Mouse (Mus musculus) hindbrain, embryonic 14.5 days (tissue): ENCODE data around the gene Zscan5b. TPM values are rescaled to one million over a fixed set of nuclear protein-coding genes. Genes with fewer than 3 reads are reported as not detected.
"Not testable (repeated sequence)": the region's sequence is repeated elsewhere in the genome, so short reads cannot be mapped to it uniquely, and the experiment has no call there.

Experiments used
- ATAC-seq: fragments of 200-750 bp; cut with Nextera tagmentation; 2 replicates; pipeline ENCODE4 v1.8.0; 2017; ENCODE audit warnings: moderate number of reproducible peaks, mild to moderate bottlenecking, moderate TSS enrichment, moderate library complexity; ENCODE audit not compliant: low FRiP score
- DNase-seq: peaks from one replicate; pipeline ENCODE4 v3.0.0-alpha.2; 2015; ENCODE audit warnings: low spot score
- H3K27ac ChIP-seq: fragments of 300-500 bp; sonication (generic); 2 replicates; pipeline ENCODE4 v1.5.1; 2014; ENCODE audit warnings: mild to moderate bottlenecking, moderate library complexity
- H3K27me3 ChIP-seq: fragments of 300-500 bp; sonication (generic); 2 replicates; pipeline ENCODE4 v1.6.1; 2014; ENCODE audit warnings: mild to moderate bottlenecking, low read length, mixed read lengths; ENCODE audit not compliant: control insufficient read depth, insufficient read depth
- H3K36me3 ChIP-seq: fragments of 300-500 bp; sonication (generic); replicated peaks from 2 replicates; pipeline ENCODE4 v1.6.1; 2014; ENCODE audit not compliant: control insufficient read depth, insufficient read depth
- H3K4me1 ChIP-seq: fragments of 300-500 bp; sonication (generic); replicated peaks from 2 replicates; pipeline ENCODE4 v1.6.1; 2014; ENCODE audit warnings: antibody characterized with exemption, low read length, mixed read lengths; ENCODE audit not compliant: control insufficient read depth, insufficient read depth
- H3K4me2 ChIP-seq: fragments of 300-500 bp; sonication (generic); replicated peaks from 2 replicates; pipeline ENCODE4 v1.6.1; 2014; ENCODE audit warnings: mild to moderate bottlenecking, moderate library complexity
- H3K4me3 ChIP-seq: fragments of 300-500 bp; sonication (generic); replicated peaks from 2 replicates; pipeline ENCODE4 v1.5.1; 2014; ENCODE audit warnings: mild to moderate bottlenecking, low read length
- H3K9ac ChIP-seq: fragments of 300-500 bp; sonication (generic); 2 replicates; pipeline ENCODE4 v1.6.1; 2014
- H3K9me3 ChIP-seq: fragments of 300-500 bp; sonication (generic); 2 replicates; pipeline ENCODE4 v1.6.1; 2016; ENCODE audit warnings: low read length; ENCODE audit not compliant: control insufficient read depth
- WGBS: fragments of 180-500 bp; shearing (Covaris S2); extraction: QIAGEN DNeasy Blood & Tissue Kit; methylation state at CpG from one replicate; pipeline ENCODE4 v1.1.7; 2014; 5-methylcytosine and 5-hydroxymethylcytosine counted together
- polyA plus RNA-seq: library from polyadenylated mRNA; unstranded; fragments of >200 nt; fragmentation: Nextera tagmentation; extraction: Ambion mirVana; gene quantifications from 2 replicates; pipeline ENCODE4 v1.2.1, GENCODE M21; 2014

Zscan5b gene
- polyA plus RNA-seq = not detected in 2 replicates

DNA sequence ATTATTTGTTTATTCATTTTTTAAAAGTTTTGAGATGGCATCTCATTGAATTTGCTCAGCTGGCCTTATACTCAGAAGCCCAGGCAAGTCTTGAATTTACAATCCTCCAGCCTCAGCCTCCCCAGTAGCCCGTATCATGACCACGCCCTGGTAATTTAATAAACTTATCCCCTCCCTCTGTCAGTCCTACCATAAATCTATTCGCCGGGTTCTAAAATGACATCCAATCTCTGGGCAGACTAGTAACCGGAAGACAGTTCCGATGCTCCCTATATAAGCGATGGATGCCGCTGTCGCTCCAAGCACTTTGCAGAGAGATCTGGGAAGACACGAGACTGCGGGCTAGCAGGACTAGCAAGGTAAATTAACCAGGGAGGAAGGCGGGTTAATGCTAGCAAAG, at the start of gene Zscan5b:
Gene Zscan5b, plus strand, starts transcription at position 301 of the 400 bp plus-strand sequence.
- Histone ChIP-seq H3K4me3 (no peak within 1 kb of the TSS), H3K4me1 (no peaks in the 10 kb centered on the region), H3K27me3 (no peaks in the 10 kb centered on the region), H3K36me3 (no peaks in the 10 kb centered on the region), H3K9me3 (no peaks in the 10 kb centered on the region), H3K27ac (no peak within 1 kb of the TSS), H3K4me2 (no peak within 1 kb of the TSS), H3K9ac (no peak within 1 kb of the TSS)
- WGBS = 95% methylated on average over 12 of the region's 12 CpGs
- ATAC-seq (no peak), DNase-seq (no peak)

GRCm38 (mm10) chr7:6172674-6173244, 49.3 kb upstream of the Zscan5b start:
- H3K4me3 ChIP-seq = peak overlapping the region; percentile 67
- peak overlapping the region; percentile 68 for H3K4me2 ChIP-seq
- peak; percentile 29 for ATAC-seq
- DNase-seq = peak; percentile 49
- H3K9me3 ChIP-seq = no peaks in the 10 kb centered on the region
- H3K27me3 ChIP-seq = no peaks in the 10 kb centered on the region
- 0 out of 2 replicates have a peak, but pooled peaks cover 11% of the 10 kb centered on the region for H3K4me1 ChIP-seq
- peaks cover 15% of the 10 kb centered on the region for H3K36me3 ChIP-seq
- peak overlapping the region; percentile 77 for H3K9ac ChIP-seq
- WGBS = 2% methylated on average over 26 of the region's 28 CpGs
- peak overlapping the region; percentile 73 for H3K27ac ChIP-seq

DNA sequence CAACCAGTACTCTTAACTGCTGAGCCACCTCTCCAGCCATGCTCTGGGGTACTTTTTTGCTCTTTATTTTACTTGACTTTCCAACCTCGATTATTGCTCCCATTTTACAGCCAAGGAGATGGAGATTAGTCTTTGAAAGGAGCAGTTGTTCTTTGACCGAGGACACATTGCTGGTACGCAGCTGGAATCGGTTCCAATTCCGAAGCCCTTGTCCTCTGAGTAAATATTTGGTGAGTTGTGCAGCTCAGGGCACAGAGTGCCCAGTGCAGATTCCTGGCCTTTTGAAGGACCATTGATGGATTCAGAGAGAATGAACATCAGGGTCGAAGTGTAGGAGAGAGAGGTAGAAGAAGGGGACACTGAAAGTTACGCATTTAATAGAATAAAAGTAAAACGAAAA, 48.2 kb upstream of the Zscan5b start:
- no peak overlapping the region for H3K4me2 ChIP-seq
- peaks cover 20% of the 10 kb centered on the region for H3K36me3 ChIP-seq
- H3K4me1 ChIP-seq = 0 out of 2 replicates have a peak, but pooled peaks cover 11% of the 10 kb centered on the region
- no peak overlapping the region for H3K9ac ChIP-seq
- ATAC-seq = no peak
- no peak for DNase-seq
- WGBS = 93% methylated on average over 8 of the region's 8 CpGs
- no peak overlapping the region for H3K4me3 ChIP-seq
- no peak overlapping the region for H3K27ac ChIP-seq
- H3K27me3 ChIP-seq = no peaks in the 10 kb centered on the region
- H3K9me3 ChIP-seq = no peaks in the 10 kb centered on the region

- H3K9me3 ChIP-seq, H3K9ac ChIP-seq, H3K27me3 ChIP-seq, H3K4me2 ChIP-seq, DNase-seq, H3K27ac ChIP-seq, H3K4me3 ChIP-seq, ATAC-seq: not testable (repeated sequence)
- WGBS = 88% methylated on average over 9 of the region's 9 CpGs
- Histone ChIP-seq H3K36me3 (peaks cover 21% of the 10 kb centered on the region), H3K4me1 (0 out of 2 replicates have a peak, but pooled peaks cover 11% of the 10 kb centered on the region)
These were observed 47.6 kb upstream of the Zscan5b start for GRCm38 (mm10) chr7:6174365-6174987.

DNA sequence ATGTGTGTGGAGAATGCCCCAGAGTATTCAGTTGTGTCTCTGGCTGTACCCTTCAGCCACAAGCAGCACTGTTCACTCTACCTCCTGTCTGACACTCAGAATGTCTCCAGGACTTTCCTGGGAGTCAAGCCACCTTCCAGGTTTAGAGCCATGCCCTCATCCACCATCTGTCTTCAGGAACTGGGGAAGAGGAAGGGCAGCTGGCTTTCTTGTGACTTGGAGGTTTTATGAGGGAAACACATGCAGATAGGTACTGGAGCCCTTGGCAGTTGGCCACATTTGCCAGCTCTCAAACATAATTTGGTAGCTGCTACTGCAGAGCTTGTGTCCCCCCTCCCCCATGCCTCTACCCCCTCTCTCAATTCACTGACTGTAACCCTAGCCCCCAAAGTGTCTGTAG, 43.1 kb upstream of the Zscan5b start:
- H3K27ac ChIP-seq = no peak overlapping the region
- DNase-seq = no peak
- no peaks in the 10 kb centered on the region for H3K4me1 ChIP-seq
- no peaks in the 10 kb centered on the region for H3K9me3 ChIP-seq
- no peaks in the 10 kb centered on the region for H3K27me3 ChIP-seq
- no peak overlapping the region for H3K4me3 ChIP-seq
- ATAC-seq = no peak
- H3K36me3 ChIP-seq = peaks cover 36% of the 10 kb centered on the region
- H3K9ac ChIP-seq = no peak overlapping the region
- no peak overlapping the region for H3K4me2 ChIP-seq

- no peak overlapping the region for H3K4me3 ChIP-seq
- ATAC-seq (no peak), DNase-seq (no peak)
- H3K9ac ChIP-seq = no peak overlapping the region
- H3K27me3 ChIP-seq = no peaks in the 10 kb centered on the region
- H3K4me1 ChIP-seq = no peaks in the 10 kb centered on the region
- no peak overlapping the region for H3K27ac ChIP-seq
- H3K36me3 ChIP-seq = peaks cover 59% of the 10 kb centered on the region
- no peaks in the 10 kb centered on the region for H3K9me3 ChIP-seq
- no peak overlapping the region for H3K4me2 ChIP-seq
These were observed 39.2 kb upstream of the Zscan5b start for GRCm38 (mm10) chr7:6182882-6183281.

DNA sequence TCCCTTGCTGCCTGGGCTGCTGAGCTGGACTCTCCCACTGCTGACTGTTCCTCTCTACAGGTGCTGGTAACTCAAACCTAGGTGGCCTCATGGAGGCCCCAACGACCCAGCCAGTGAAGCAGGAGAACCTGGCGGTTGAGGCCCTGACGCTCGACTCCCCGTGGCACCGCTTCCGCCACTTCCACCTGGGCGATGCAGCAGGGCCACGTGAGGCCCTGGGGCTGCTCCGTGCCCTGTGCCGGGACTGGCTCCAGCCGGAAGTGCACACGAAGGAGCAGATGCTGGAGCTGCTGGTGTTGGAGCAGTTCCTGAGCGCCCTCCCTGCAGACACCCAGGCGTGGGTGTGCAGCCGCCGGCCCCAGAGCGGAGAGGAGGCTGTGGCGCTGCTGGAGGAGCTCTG, 38.3 kb upstream of the Zscan5b start:
- Histone ChIP-seq H3K9ac (no peak overlapping the region), H3K4me1 (no peaks in the 10 kb centered on the region), H3K9me3 (no peaks in the 10 kb centered on the region), H3K27me3 (no peaks in the 10 kb centered on the region), H3K36me3 (peaks cover 64% of the 10 kb centered on the region), H3K4me2 (no peak overlapping the region), H3K4me3 (no peak overlapping the region), H3K27ac (no peak overlapping the region)
- ATAC-seq (peak; percentile 28; the same call in 1 of the 2 replicates), DNase-seq (no peak)
- 94% methylated on average over 19 of the region's 19 CpGs for WGBS

DNA sequence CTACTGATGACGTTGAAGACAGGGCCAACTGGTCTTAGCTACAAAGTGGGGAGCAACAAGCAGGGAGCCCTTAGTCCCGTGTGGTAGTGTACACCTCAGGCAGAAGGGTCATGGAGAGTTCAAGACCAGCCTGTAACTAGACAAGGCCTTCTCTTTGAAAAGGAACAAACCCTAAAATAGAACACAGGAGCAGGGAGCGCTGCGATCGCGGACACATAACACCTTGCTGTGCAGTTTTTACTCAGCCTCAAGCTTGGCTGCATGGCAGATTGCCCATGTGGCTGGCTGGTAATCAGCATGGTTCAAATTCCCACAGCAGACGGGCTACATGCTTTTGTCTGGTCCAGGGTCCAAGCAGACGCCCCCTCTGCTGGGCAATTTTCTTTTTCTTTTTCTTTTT, 37.6 kb upstream of the Zscan5b start:
- peaks cover 70% of the 10 kb centered on the region for H3K36me3 ChIP-seq
- no peak overlapping the region for H3K27ac ChIP-seq
- no peak overlapping the region for H3K4me3 ChIP-seq
- H3K4me2 ChIP-seq = no peak overlapping the region
- no peaks in the 10 kb centered on the region for H3K9me3 ChIP-seq
- no peaks in the 10 kb centered on the region for H3K27me3 ChIP-seq
- DNase-seq (no peak), ATAC-seq (no peak)
- WGBS = 86% methylated on average over 8 of the region's 8 CpGs
- H3K4me1 ChIP-seq = no peaks in the 10 kb centered on the region
- H3K9ac ChIP-seq = no peak overlapping the region

DNA sequence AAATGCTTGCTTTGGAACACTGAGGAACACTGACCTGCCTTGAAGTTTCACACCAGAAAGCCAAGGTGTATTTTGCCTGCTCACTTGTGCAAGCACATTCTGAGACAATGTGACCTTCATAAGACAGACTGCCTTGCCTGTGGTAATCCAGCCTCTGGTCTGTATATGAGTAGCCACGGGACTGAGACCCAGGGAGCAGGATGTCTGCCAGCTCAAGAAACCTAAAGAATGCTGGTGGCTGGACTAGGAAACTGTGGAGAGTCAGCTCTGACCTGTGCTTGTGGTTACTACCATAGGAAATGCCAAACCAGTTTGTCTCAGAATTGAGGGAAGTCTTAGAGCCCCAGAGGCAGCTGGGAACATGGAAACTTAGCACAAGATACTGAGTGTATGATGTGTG, 36.7 kb upstream of the Zscan5b start:
- H3K4me1 ChIP-seq = no peaks in the 10 kb centered on the region
- 88% methylated on average over 1 of the region's 1 CpGs for WGBS
- H3K4me2 ChIP-seq = no peak overlapping the region
- H3K4me3 ChIP-seq = no peak overlapping the region
- peaks cover 77% of the 10 kb centered on the region for H3K36me3 ChIP-seq
- no peaks in the 10 kb centered on the region for H3K27me3 ChIP-seq
- no peak overlapping the region for H3K27ac ChIP-seq
- DNase-seq (no peak), ATAC-seq (no peak)
- no peaks in the 10 kb centered on the region for H3K9me3 ChIP-seq
- no peak overlapping the region for H3K9ac ChIP-seq
